Mouse (Mus musculus) liver, embryonic 14.5 days (tissue): ENCODE results near the gene Rasa2.

Source experiments
- CTCF ChIP-seq: IDR thresholded peaks from 2 replicates; pipeline ENCODE4 v1.5.1; 2016; ENCODE audit warnings: antibody characterized with exemption, low read depth, control low read depth
- EP300 ChIP-seq: IDR thresholded peaks from 2 replicates; pipeline ENCODE4 v1.6.1; 2016; ENCODE audit warnings: antibody characterized with exemption, low read depth

DNA sequence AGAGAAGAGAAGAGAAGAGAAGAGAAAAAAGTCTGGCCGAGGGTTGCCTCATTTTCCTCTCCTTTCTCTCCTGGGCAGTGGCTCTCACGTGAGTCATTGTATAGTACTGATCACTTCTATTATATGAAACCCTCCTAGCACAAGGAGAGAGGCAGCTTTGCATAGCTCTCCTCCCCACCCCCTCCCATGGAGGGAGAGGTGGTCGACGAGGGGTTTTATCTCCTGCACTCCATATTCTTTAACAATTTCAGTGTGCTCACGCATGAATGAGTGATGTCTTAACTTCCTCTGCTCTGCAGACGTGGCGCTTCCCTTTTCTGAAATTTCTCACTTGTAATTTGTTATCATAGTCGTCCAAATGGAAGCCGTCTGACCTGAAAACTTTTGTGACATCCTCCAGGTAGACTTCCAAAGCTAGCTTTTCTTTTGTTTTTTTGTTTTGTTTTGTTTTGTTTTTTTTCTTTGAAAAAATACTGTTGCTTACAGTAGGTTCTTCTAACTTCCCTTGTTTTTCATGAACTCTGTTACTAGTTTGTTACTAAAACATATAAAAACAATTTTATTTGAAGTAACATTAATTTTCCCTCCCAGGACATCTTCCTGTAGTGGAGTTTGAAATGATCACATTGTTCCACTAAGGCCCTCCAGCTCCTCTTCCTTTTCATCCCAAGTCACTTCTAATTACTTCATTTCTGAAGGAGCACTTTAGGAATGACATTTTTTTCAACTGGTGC, 5.2 kb upstream of the Rasa2 start:
- TF ChIP-seq CTCF: no peak
- no peak for TF ChIP-seq EP300
